Mouse (Mus musculus) kidney, embryonic 15.5 days (tissue): ENCODE data around the gene Frmd4b. TPM values are rescaled to one million over a fixed set of nuclear protein-coding genes. Genes with fewer than 3 reads are reported as not detected.
A peak's percentile ranks its signal among the peaks of the same experiment; 100 is the strongest.

Experiments
- ATAC-seq: fragments of 200-750 bp; cut with Nextera tagmentation; replicated peaks from 2 replicates; pipeline ENCODE4 v1.8.0; 2017; ENCODE audit warnings: moderate TSS enrichment; ENCODE audit not compliant: low FRiP score
- H3K27ac ChIP-seq: fragments of 300-500 bp; sonication (generic); 2 replicates; pipeline ENCODE4 v1.5.1; 2015; ENCODE audit warnings: mild to moderate bottlenecking, inconsistent platforms
- H3K27me3 ChIP-seq: fragments of 300-500 bp; sonication (generic); 2 replicates; pipeline ENCODE4 v1.6.1; 2015; ENCODE audit warnings: inconsistent platforms
- H3K36me3 ChIP-seq: fragments of 300-500 bp; sonication (generic); 2 replicates; pipeline ENCODE4 v1.6.1; 2015; ENCODE audit warnings: inconsistent platforms
- H3K4me1 ChIP-seq: fragments of 300-500 bp; sonication (generic); 2 replicates; pipeline ENCODE4 v1.6.1; 2015; ENCODE audit warnings: inconsistent platforms
- H3K4me2 ChIP-seq: fragments of 300-500 bp; sonication (generic); 2 replicates; pipeline ENCODE4 v1.6.1; 2015; ENCODE audit warnings: moderate library complexity, mild to moderate bottlenecking, inconsistent platforms
- H3K4me3 ChIP-seq: fragments of 300-500 bp; sonication (generic); replicated peaks from 2 replicates; pipeline ENCODE4 v1.5.1; 2015; ENCODE audit warnings: mild to moderate bottlenecking, inconsistent platforms
- H3K9ac ChIP-seq: fragments of 300-500 bp; sonication (generic); 2 replicates; pipeline ENCODE4 v1.6.1; 2015; ENCODE audit warnings: mild to moderate bottlenecking, inconsistent platforms
- H3K9me3 ChIP-seq: fragments of 300-500 bp; sonication (generic); replicated peaks from 2 replicates; pipeline ENCODE4 v1.6.1; 2016; ENCODE audit warnings: inconsistent platforms
- WGBS: fragments of 180-500 bp; shearing (Covaris S2); methylation state at CpG from one replicate; pipeline ENCODE4 v1.1.7; 2015; ENCODE audit warnings: mixed read lengths; 5-methylcytosine and 5-hydroxymethylcytosine counted together
- polyA plus RNA-seq: library from polyadenylated mRNA; unstranded; fragments of >200 nt; fragmentation: Nextera tagmentation; extraction: Ambion mirVana; gene quantifications from 2 replicates; pipeline ENCODE4 v1.2.1, GENCODE M21; 2015

Gene Frmd4b
- polyA plus RNA-seq, 1 experiment from 2014 or later = 16.2 TPM

GRCm38 (mm10) chr6:97407425-97407824, 209.9 kb downstream of the Frmd4b start:
- WGBS = 88% methylated on average over 5 of the region's 5 CpGs
- no peaks in the 10 kb centered on the region for H3K36me3 ChIP-seq
- H3K4me3 ChIP-seq = no peak overlapping the region
- H3K9me3 ChIP-seq = no peaks in the 10 kb centered on the region
- H3K9ac ChIP-seq = no peak overlapping the region
- no peak for ATAC-seq
- no peak overlapping the region for H3K4me2 ChIP-seq
- H3K4me1 ChIP-seq = peaks cover 29% of the 10 kb centered on the region
- no peaks in the 10 kb centered on the region for H3K27me3 ChIP-seq
- H3K27ac ChIP-seq = no peak overlapping the region

- no peaks in the 10 kb centered on the region for H3K27me3 ChIP-seq
- H3K4me1 ChIP-seq = peaks cover 31% of the 10 kb centered on the region
- H3K36me3 ChIP-seq = no peaks in the 10 kb centered on the region
- no peaks in the 10 kb centered on the region for H3K9me3 ChIP-seq
- 30% methylated on average over 7 of the region's 7 CpGs for WGBS
- no peak overlapping the region for H3K9ac ChIP-seq
- no peak overlapping the region for H3K27ac ChIP-seq
- H3K4me3 ChIP-seq = no peak overlapping the region
- no peak; the same call in 1 of the 2 replicates for ATAC-seq
- H3K4me2 ChIP-seq = no peak overlapping the region
Measured at GRCm38 (mm10) chr6:97405311-97405710, 212.0 kb downstream of the Frmd4b start.

GRCm38 (mm10) chr6:97402822-97403472, 214.4 kb downstream of the Frmd4b start:
- Histone ChIP-seq H3K9ac (no peak overlapping the region), H3K4me3 (no peak overlapping the region), H3K36me3 (no peaks in the 10 kb centered on the region), H3K27ac (no peak overlapping the region), H3K9me3 (no peaks in the 10 kb centered on the region), H3K27me3 (no peaks in the 10 kb centered on the region), H3K4me1 (peaks cover 24% of the 10 kb centered on the region), H3K4me2 (no peak overlapping the region)
- ATAC-seq = peak; percentile 44; the same call in 1 of the 2 replicates
- 36% methylated on average over 9 of the region's 10 CpGs for WGBS

DNA sequence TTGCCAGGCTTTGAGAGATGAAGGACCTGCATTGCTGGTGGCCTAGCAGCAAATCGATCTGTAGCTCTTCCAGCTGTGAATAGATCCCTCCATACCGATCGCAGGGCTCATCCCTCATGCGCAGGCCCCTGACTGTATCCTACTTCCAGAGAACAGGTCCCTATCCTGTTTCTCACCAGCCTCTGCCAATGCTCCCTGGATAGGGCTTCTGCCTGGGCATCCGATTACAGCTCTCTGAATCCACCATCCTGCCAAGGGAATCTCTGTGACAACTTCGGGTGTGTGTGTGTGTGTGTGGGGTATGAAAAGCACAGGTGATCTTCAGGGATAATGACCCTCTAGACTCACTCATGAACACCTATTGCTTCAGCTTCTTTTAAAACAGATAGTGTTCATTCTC, 216.9 kb downstream of the Frmd4b start:
- WGBS = 88% methylated on average over 6 of the region's 6 CpGs
- no peak overlapping the region for H3K27ac ChIP-seq
- H3K9me3 ChIP-seq = no peaks in the 10 kb centered on the region
- no peaks in the 10 kb centered on the region for H3K36me3 ChIP-seq
- no peak for ATAC-seq
- peaks cover 40% of the 10 kb centered on the region for H3K4me1 ChIP-seq
- no peaks in the 10 kb centered on the region for H3K27me3 ChIP-seq
- no peak overlapping the region for H3K4me2 ChIP-seq
- no peak overlapping the region for H3K4me3 ChIP-seq
- no peak overlapping the region for H3K9ac ChIP-seq

GRCm38 (mm10) chr6:97397935-97398334, 219.4 kb downstream of the Frmd4b start:
- no peak for ATAC-seq
- WGBS = 94% methylated on average over 4 of the region's 4 CpGs
- Histone ChIP-seq H3K4me1 (peaks cover 30% of the 10 kb centered on the region), H3K9me3 (no peaks in the 10 kb centered on the region), H3K9ac (no peak overlapping the region), H3K36me3 (no peaks in the 10 kb centered on the region), H3K27ac (no peak overlapping the region), H3K4me2 (no peak overlapping the region), H3K27me3 (no peaks in the 10 kb centered on the region), H3K4me3 (no peak overlapping the region)

GRCm38 (mm10) chr6:97396957-97397354, 220.4 kb downstream of the Frmd4b start:
- 63% methylated on average over 3 of the region's 3 CpGs for WGBS
- Histone ChIP-seq H3K27ac (no peak overlapping the region), H3K36me3 (no peaks in the 10 kb centered on the region), H3K4me3 (no peak overlapping the region), H3K27me3 (no peaks in the 10 kb centered on the region), H3K4me1 (peaks cover 23% of the 10 kb centered on the region), H3K9me3 (no peaks in the 10 kb centered on the region), H3K4me2 (no peak overlapping the region), H3K9ac (no peak overlapping the region)
- ATAC-seq = no peak

DNA sequence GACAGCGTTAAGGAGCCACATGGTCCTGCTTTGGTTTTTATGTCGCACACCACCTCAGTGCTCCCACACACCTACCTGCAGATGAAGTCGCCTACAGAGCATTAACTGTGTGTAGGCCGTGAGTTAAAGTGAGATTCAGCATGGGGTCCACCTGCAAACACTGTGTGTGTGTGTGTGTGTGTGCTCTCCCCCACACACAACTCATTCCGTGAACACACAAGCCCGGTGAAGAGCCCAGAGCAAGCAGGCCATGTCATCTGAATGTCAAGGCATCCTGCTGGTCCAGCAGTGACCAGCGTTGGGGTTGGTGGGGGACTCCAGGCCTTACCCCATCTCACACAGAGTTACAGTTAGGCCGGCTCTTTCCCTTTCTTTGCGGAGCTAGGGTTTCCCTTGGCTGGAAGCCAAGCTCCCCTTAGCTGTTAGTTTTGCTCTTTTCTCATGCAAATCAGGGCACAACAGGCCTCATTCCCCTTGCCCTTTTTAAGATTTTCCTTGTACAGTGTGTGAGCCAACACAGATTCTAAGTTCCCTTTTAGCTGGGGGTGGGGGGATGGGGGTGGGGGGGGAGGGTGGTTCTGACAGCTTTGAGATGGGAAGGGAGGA, 220.9 kb downstream of the Frmd4b start:
- no peak overlapping the region for H3K4me3 ChIP-seq
- H3K9me3 ChIP-seq = no peaks in the 10 kb centered on the region
- no peak overlapping the region for H3K27ac ChIP-seq
- H3K36me3 ChIP-seq = no peaks in the 10 kb centered on the region
- no peak overlapping the region for H3K4me2 ChIP-seq
- 41% methylated on average over 9 of the region's 9 CpGs for WGBS
- no peak; the same call in 1 of the 2 replicates for ATAC-seq
- H3K4me1 ChIP-seq = peaks cover 23% of the 10 kb centered on the region
- no peak overlapping the region for H3K9ac ChIP-seq
- H3K27me3 ChIP-seq = no peaks in the 10 kb centered on the region

DNA sequence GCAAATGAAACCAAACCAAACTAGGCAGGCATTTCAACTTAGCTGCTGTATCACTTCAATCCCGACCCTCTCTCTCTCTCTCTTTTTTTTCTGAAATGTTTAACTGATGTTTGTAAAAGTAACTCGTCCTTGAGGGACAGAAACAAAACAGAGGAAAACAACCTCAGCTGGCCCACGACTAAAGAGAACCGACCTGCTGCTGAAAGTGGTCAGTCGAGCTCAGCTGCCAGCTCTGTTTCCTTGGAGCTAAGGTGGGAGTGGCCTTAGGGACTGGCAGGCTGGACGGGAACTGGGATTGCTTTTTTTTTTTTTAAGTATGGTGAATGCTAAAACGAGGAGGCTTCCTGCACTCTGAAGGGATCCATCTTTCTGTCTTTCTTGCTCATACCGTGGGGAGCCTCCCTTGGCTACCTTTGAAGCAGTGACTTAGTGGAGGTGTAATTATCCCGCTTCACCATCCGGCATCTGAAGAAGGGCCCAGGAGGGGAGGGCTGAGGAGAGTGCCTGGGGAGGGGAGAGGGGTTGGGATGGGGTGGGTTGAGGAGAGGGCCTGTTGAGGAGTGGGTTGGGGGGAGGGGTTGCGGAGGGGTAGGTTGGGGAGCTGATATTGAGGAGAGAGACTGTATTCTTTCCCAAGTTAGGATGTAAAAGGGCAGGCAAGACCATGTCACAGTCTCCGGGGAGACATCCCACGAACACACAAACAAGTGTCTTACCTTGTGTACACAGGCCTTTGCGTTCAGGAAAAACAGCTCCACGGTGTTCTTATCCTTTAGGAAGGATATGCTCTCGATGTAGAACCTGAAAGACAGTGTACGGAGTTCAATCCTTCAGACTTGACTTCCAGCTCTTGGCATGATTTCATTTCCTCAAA, 221.6 kb downstream of the Frmd4b start:
- H3K9me3 ChIP-seq = no peaks in the 10 kb centered on the region
- 0 out of 2 replicates have a peak overlapping the region, but pooled peaks have one; percentile 24 for H3K27ac ChIP-seq
- H3K27me3 ChIP-seq = no peaks in the 10 kb centered on the region
- no peak overlapping the region for H3K9ac ChIP-seq
- no peaks in the 10 kb centered on the region for H3K36me3 ChIP-seq
- no peak overlapping the region for H3K4me3 ChIP-seq
- peaks cover 23% of the 10 kb centered on the region for H3K4me1 ChIP-seq
- peak; percentile 69; the same call in 1 of the 2 replicates for ATAC-seq
- peak overlapping the region; percentile 37 for H3K4me2 ChIP-seq
- 23% methylated on average over 17 of the region's 17 CpGs for WGBS

DNA sequence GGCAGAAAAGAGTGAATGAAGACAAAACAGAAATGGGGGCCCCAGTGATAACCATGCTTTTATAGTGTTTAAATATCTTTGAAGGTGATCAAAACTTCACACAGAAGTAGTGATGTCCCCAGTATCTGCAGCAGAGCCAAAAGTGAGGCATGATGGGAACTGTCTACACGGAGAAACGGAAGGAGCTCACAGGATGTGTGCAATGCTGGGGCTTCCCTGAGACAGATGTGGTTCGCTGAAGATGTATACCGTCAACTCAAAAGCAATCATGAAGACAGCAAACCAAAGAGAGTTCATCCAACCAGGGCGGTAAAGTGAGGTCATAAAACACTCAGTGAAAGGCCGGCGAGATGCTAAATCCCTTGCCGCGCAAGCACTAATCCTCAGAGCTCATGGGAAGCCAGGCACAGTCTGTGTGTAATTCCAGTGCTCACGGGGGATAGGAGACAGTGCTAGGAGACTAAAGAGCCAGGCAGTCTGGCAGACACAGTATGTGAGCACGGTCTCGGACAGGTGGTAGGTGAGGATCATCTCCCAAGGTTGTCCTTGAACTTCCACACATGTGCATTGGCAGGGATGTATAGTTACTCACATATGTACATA, 222.8 kb downstream of the Frmd4b start:
- 42% methylated on average over 12 of the region's 12 CpGs for WGBS
- H3K9ac ChIP-seq = no peak overlapping the region
- no peaks in the 10 kb centered on the region for H3K9me3 ChIP-seq
- no peak overlapping the region for H3K27ac ChIP-seq
- no peak for ATAC-seq
- peaks cover 23% of the 10 kb centered on the region for H3K4me1 ChIP-seq
- no peak overlapping the region for H3K4me2 ChIP-seq
- no peaks in the 10 kb centered on the region for H3K36me3 ChIP-seq
- H3K27me3 ChIP-seq = no peaks in the 10 kb centered on the region
- no peak overlapping the region for H3K4me3 ChIP-seq

GRCm38 (mm10) chr6:97392912-97393311, 224.4 kb downstream of the Frmd4b start:
- H3K27me3 ChIP-seq = no peaks in the 10 kb centered on the region
- no peaks in the 10 kb centered on the region for H3K9me3 ChIP-seq
- no peak overlapping the region for H3K4me3 ChIP-seq
- H3K9ac ChIP-seq = no peak overlapping the region
- H3K36me3 ChIP-seq = no peaks in the 10 kb centered on the region
- H3K4me1 ChIP-seq = peaks cover 23% of the 10 kb centered on the region
- WGBS = 94% methylated on average over 3 of the region's 3 CpGs
- no peak overlapping the region for H3K27ac ChIP-seq
- no peak overlapping the region for H3K4me2 ChIP-seq
- no peak for ATAC-seq

GRCm38 (mm10) chr6:97387388-97387787, 230.0 kb downstream of the Frmd4b start:
- no peaks in the 10 kb centered on the region for H3K9me3 ChIP-seq
- ATAC-seq = no peak
- 0 out of 2 replicates have a peak, but pooled peaks cover 4% of the 10 kb centered on the region for H3K4me1 ChIP-seq
- H3K27me3 ChIP-seq = no peaks in the 10 kb centered on the region
- H3K4me2 ChIP-seq = no peak overlapping the region
- no peaks in the 10 kb centered on the region for H3K36me3 ChIP-seq
- 76% methylated on average over 6 of the region's 6 CpGs for WGBS
- H3K27ac ChIP-seq = no peak overlapping the region
- H3K4me3 ChIP-seq = no peak overlapping the region
- H3K9ac ChIP-seq = no peak overlapping the region

- Histone ChIP-seq H3K4me2 (no peak overlapping the region), H3K27me3 (no peaks in the 10 kb centered on the region), H3K9me3 (no peaks in the 10 kb centered on the region), H3K36me3 (no peaks in the 10 kb centered on the region), H3K27ac (no peak overlapping the region), H3K4me1 (0 out of 2 replicates have a peak, but pooled peaks cover 4% of the 10 kb centered on the region), H3K9ac (no peak overlapping the region), H3K4me3 (no peak overlapping the region)
- 77% methylated on average over 5 of the region's 5 CpGs for WGBS
- ATAC-seq = no peak
Measured at GRCm38 (mm10) chr6:97384918-97385317, 232.4 kb downstream of the Frmd4b start.
